Mouse (Mus musculus) heart, postnatal 0 days (tissue): ENCODE measurements at regions not wholly inside any gene's neighbourhood (a gene's known extent, or its start where the extent isn't known, plus 50 kb on each side); places are given as distances from the start of the nearest gene placed in this dataset.

Experiments used
- CTCF ChIP-seq: IDR thresholded peaks from 2 replicates; pipeline ENCODE4 v1.5.1; 2016; ENCODE audit warnings: antibody characterized with exemption, control low read depth, low read depth
- EP300 ChIP-seq: IDR thresholded peaks from 2 replicates; pipeline ENCODE4 v1.6.1; 2016; ENCODE audit warnings: antibody characterized with exemption, low read depth

GRCm38 (mm10) chr3:137542343-137542742, 79.1 kb upstream of the Ddit4l start:
- TF ChIP-seq CTCF (no peak), EP300 (no peak)
